Mouse (Mus musculus): ENCODE data around the gene Olfr1366.

- TF ChIP-seq EP300 (optimal IDR thresholded peaks at IDR 0.05), result no peak
- TF ChIP-seq CTCF (IDR thresholded peaks at IDR 0.05; ENCODE audit: low read depth), result no peak
These were observed 40.3 kb downstream of the Olfr1366 start for GRCm38 (mm10) chr13:21502296-21502695.
